Mouse (Mus musculus): ENCODE data around the gene 5430403G16Rik.
"Not testable (repeated sequence)": the region's sequence is repeated elsewhere in the genome, so short reads cannot be mapped to it uniquely, and the experiment has no call there.

5430403G16Rik gene

GRCm38 (mm10) chr5:109690537-109691201 is at the start of gene 5430403G16Rik:
Gene 5430403G16Rik (minus strand): TSS chr5:109691041.
- peak; percentile 77 for DNase-seq

GRCm38 (mm10) chr5:109717341-109717740 is 26.5 kb upstream of the 5430403G16Rik start:
- DNase-seq, result not testable (repeated sequence)

- not testable (repeated sequence) for DNase-seq
Measured at GRCm38 (mm10) chr5:109691205-109691965, 544 bp upstream of the 5430403G16Rik start.

GRCm38 (mm10) chr5:109682921-109683320 is 7.9 kb downstream of the 5430403G16Rik start:
- DNase-seq, result no peak

All from kidney, adult 18-20 months (tissue).